Mouse (Mus musculus): ENCODE measurements around the gene Olfr69.

GRCm38 (mm10) chr7:103779598-103779997, 8.2 kb upstream of the Olfr69 start, which contains the start of gene Olfr68:
- no peak for TF ChIP-seq POLR2A (IDR thresholded peaks at IDR 0.05; ENCODE audit: control insufficient read depth, low read depth, low read length)
- TF ChIP-seq CTCF (IDR thresholded peaks at IDR 0.05; ENCODE audit: control insufficient read depth, insufficient read depth, insufficient replicate concordance, low read depth, low read length), result no peak
